Mouse (Mus musculus): ENCODE measurements at regions not wholly inside any gene's neighbourhood (a gene's known extent, or its start where the extent isn't known, plus 50 kb on each side); places are given as distances from the start of the nearest gene placed in this dataset.

- no peak for TF ChIP-seq POLR2A (IDR thresholded peaks at IDR 0.05; ENCODE audit: borderline replicate concordance, insufficient read depth, low read length)
- TF ChIP-seq CTCF (IDR thresholded peaks at IDR 0.05; ENCODE audit: borderline replicate concordance, insufficient read depth, low read depth, low read length) = no peak
These were observed 113.9 kb upstream of the Olfm3 start for GRCm38 (mm10) chr3:114790005-114790404.
